Mouse (Mus musculus) hindbrain, embryonic 16.5 days (tissue): ENCODE measurements at regions not wholly inside any gene's neighbourhood (a gene's known extent, or its start where the extent isn't known, plus 50 kb on each side); places are given as distances from the start of the nearest gene placed in this dataset.
A peak's percentile ranks its signal among the peaks of the same experiment; 100 is the strongest.

Experiments
- ATAC-seq: fragments of 200-750 bp; cut with Nextera tagmentation; 2 replicates; pipeline ENCODE4 v1.8.0; 2017; ENCODE audit warnings: moderate TSS enrichment, moderate library complexity
- H3K27ac ChIP-seq: fragments of 300-500 bp; sonication (generic); 2 replicates; pipeline ENCODE4 v1.5.1; 2014; ENCODE audit warnings: low read depth, mild to moderate bottlenecking, control low read depth, low read length, moderate library complexity
- H3K27me3 ChIP-seq: fragments of 300-500 bp; sonication (generic); replicated peaks from 2 replicates; pipeline ENCODE4 v1.6.1; 2014; ENCODE audit warnings: low read length; ENCODE audit not compliant: control insufficient read depth, insufficient read depth
- H3K36me3 ChIP-seq: fragments of 300-500 bp; sonication (generic); 2 replicates; pipeline ENCODE4 v1.6.1; 2014; ENCODE audit warnings: mild to moderate bottlenecking, low read length, moderate library complexity, mixed read lengths; ENCODE audit not compliant: control insufficient read depth, insufficient read depth
- H3K4me1 ChIP-seq: fragments of 300-500 bp; sonication (generic); 2 replicates; pipeline ENCODE4 v1.6.1; 2014; ENCODE audit warnings: low read depth, low read length; ENCODE audit not compliant: control insufficient read depth, insufficient read depth
- H3K4me2 ChIP-seq: fragments of 300-500 bp; sonication (generic); 2 replicates; pipeline ENCODE4 v1.6.1; 2014; ENCODE audit warnings: mild to moderate bottlenecking, low read length, control low read depth, moderate library complexity
- H3K4me3 ChIP-seq: fragments of 300-500 bp; sonication (generic); 2 replicates; pipeline ENCODE4 v1.5.1; 2014; ENCODE audit warnings: mild to moderate bottlenecking, low read length, control low read depth, moderate library complexity
- H3K9ac ChIP-seq: fragments of 300-500 bp; sonication (generic); 2 replicates; pipeline ENCODE4 v1.6.1; 2014; ENCODE audit warnings: low read depth, mild to moderate bottlenecking, control low read depth, low read length, moderate library complexity
- H3K9me3 ChIP-seq: fragments of 300-500 bp; sonication (generic); 2 replicates; pipeline ENCODE4 v1.6.1; 2014; ENCODE audit warnings: mild to moderate bottlenecking, low read length, moderate library complexity; ENCODE audit not compliant: control insufficient read depth
- WGBS: fragments of 180-500 bp; shearing (Covaris S2); extraction: QIAGEN DNeasy Blood & Tissue Kit; methylation state at CpG from one replicate; pipeline ENCODE4 v1.1.7; 2014; 5-methylcytosine and 5-hydroxymethylcytosine counted together

DNA sequence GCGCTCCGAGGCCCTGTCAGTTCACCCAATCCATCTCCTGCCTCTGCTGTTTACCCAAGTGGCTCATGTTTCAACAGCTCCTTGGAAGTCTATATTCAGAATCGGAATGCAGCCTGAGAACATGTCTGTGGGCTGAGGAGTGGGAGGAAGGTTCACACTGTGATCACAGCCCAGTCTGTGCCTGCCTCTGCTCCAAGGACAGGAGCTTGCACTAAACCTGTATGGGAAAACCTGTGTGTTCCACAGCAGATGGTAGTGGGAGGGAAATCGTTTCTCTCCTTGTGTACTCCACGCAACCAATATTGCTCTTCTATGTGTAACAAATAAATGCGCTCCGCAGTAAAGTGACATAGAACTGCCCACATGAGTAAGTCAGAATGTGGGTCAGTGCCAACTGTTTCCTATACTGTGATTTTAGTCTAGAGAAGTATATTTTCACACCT lies 514.0 kb upstream of the Epha7 start:
- no peaks in the 10 kb centered on the region for H3K36me3 ChIP-seq
- no peak overlapping the region for H3K27ac ChIP-seq
- no peak overlapping the region for H3K4me3 ChIP-seq
- no peaks in the 10 kb centered on the region for H3K9me3 ChIP-seq
- 54% methylated on average over 7 of the region's 7 CpGs for WGBS
- H3K4me2 ChIP-seq = no peak overlapping the region
- no peaks in the 10 kb centered on the region for H3K4me1 ChIP-seq
- peak; percentile 45; the same call in 1 of the 2 replicates for ATAC-seq
- H3K9ac ChIP-seq = no peak overlapping the region
- H3K27me3 ChIP-seq = no peaks in the 10 kb centered on the region

DNA sequence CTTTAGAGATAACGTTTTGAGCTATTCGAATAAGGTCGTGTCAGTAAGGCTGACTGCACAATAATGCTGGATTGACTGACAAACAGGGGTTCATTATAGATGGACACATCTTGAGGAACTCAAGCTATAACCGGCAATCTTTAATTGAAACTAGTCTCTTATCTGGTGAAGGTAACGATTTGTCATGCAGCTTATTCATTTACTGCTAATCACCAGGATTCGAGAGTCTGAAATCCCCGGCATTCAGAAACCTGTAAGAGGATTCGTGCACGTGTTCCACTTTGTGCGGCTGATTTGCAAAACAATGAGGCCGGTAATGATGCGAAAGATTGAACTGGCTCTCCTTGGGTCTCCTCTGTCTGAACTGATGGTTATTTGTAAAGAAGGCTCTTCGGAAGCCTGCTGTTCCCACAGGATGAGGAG lies 512.9 kb upstream of the Epha7 start:
- Histone ChIP-seq H3K4me1 (no peaks in the 10 kb centered on the region), H3K27ac (no peak overlapping the region), H3K9ac (peak overlapping the region; percentile 25; the same call in 1 of the 2 replicates), H3K4me3 (peak overlapping the region; percentile 24), H3K9me3 (no peaks in the 10 kb centered on the region), H3K27me3 (no peaks in the 10 kb centered on the region), H3K36me3 (no peaks in the 10 kb centered on the region), H3K4me2 (peak overlapping the region; percentile 49)
- ATAC-seq = peak; percentile 58; the same call in 1 of the 2 replicates
- WGBS = 10% methylated on average over 13 of the region's 13 CpGs

GRCm38 (mm10) chr4:28301686-28302085 lies 511.2 kb upstream of the Epha7 start:
- H3K4me1 ChIP-seq = no peaks in the 10 kb centered on the region
- peak; percentile 40; the same call in 1 of the 2 replicates for ATAC-seq
- 19% methylated on average over 1 of the region's 1 CpGs for WGBS

DNA sequence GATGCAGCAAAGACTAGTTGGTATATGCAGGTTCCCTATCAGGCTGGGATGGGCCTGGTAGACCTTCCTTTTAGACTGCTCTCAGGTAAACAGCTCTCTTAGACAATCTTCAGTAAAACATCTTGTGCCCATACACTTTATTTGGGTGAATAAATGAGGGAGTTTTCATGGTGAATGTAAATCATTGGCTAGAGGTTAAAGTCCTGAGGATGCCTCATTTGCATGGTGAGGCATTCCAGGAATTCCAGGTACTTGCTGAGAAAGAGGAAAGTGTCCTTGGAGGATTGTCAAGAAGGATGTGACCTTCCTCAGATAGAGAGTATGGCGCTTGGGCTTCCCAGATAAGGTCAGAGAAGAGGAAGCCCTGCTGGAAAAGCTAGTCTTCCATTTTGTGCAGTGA lies 481.9 kb upstream of the Epha7 start:
- Histone ChIP-seq H3K36me3 (no peaks in the 10 kb centered on the region), H3K4me2 (no peak overlapping the region), H3K4me1 (no peaks in the 10 kb centered on the region), H3K9me3 (0 out of 2 replicates have a peak, but pooled peaks cover 2% of the 10 kb centered on the region), H3K27ac (no peak overlapping the region), H3K27me3 (no peaks in the 10 kb centered on the region), H3K4me3 (no peak overlapping the region), H3K9ac (no peak overlapping the region)
- WGBS = 100% methylated on average over 1 of the region's 1 CpGs
- ATAC-seq = no peak

More at GRCm38 (mm10) chr4:28301686-28302085, 511.2 kb upstream of the Epha7 start:
- Histone ChIP-seq H3K4me2 (no peak overlapping the region), H3K4me3 (no peak overlapping the region), H3K27ac (no peak overlapping the region), H3K9ac (no peak overlapping the region), H3K9me3 (no peaks in the 10 kb centered on the region), H3K36me3 (no peaks in the 10 kb centered on the region), H3K27me3 (no peaks in the 10 kb centered on the region)

GRCm38 (mm10) chr4:28364566-28364965 lies 448.4 kb upstream of the Epha7 start:
- no peak overlapping the region for H3K4me2 ChIP-seq
- H3K9ac ChIP-seq = no peak overlapping the region
- H3K27ac ChIP-seq = no peak overlapping the region
- H3K4me3 ChIP-seq = no peak overlapping the region
- WGBS = 63% methylated on average over 1 of the region's 1 CpGs
- H3K9me3 ChIP-seq = no peaks in the 10 kb centered on the region
- H3K36me3 ChIP-seq = no peaks in the 10 kb centered on the region
- no peak for ATAC-seq
- no peaks in the 10 kb centered on the region for H3K27me3 ChIP-seq
- no peaks in the 10 kb centered on the region for H3K4me1 ChIP-seq

DNA sequence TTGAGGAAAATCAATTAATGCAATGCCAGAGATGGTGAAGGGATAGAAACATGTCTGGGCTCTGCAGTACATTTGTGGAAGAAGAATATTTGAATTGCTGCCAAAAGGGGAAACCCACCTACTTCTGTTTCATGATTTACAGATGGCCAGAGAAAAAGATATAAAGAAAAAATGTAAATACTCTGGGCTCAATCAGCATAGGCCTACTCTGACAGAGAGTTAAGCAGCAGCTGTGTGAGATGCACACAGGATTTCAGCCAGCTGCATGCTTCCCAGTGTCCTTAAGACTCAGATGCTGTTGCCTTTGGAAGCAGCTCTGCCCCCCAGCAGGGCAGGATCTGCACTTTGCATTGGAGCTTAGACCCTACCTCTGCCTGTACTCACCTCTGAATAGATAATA lies 435.8 kb upstream of the Epha7 start:
- Histone ChIP-seq H3K4me3 (no peak overlapping the region), H3K9ac (no peak overlapping the region), H3K27ac (no peak overlapping the region), H3K36me3 (no peaks in the 10 kb centered on the region), H3K9me3 (no peaks in the 10 kb centered on the region), H3K4me2 (no peak overlapping the region), H3K4me1 (no peaks in the 10 kb centered on the region), H3K27me3 (no peaks in the 10 kb centered on the region)
- no peak for ATAC-seq

GRCm38 (mm10) chr4:28378661-28379060 lies 434.3 kb upstream of the Epha7 start:
- 55% methylated on average over 1 of the region's 1 CpGs for WGBS
- Histone ChIP-seq H3K27me3 (no peaks in the 10 kb centered on the region), H3K9me3 (no peaks in the 10 kb centered on the region), H3K27ac (no peak overlapping the region), H3K4me1 (no peaks in the 10 kb centered on the region), H3K9ac (no peak overlapping the region), H3K4me3 (no peak overlapping the region), H3K36me3 (no peaks in the 10 kb centered on the region), H3K4me2 (no peak overlapping the region)
- ATAC-seq = no peak

DNA sequence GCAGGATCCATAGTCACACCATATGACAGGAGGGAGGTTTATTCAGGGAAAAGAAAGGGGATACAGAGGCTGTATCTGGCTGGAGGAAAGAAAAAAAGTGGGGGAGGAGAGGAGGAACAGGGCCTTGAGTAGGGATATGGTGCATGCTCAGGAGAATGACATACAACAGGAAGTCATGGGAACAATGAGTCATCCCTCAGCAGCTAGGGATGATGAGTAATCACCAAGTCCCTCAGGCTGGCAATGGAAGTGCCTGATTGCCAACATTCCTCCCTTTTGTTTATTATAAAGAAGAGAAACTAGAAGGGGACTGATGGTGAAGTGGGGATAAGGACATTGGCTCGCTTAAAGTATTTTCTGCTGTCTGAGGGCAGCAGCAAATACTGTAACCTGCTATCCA lies 388.6 kb upstream of the Epha7 start:
- no peak for ATAC-seq
- Histone ChIP-seq H3K27me3 (no peaks in the 10 kb centered on the region), H3K36me3 (no peaks in the 10 kb centered on the region), H3K27ac (no peak overlapping the region), H3K4me2 (no peak overlapping the region), H3K4me1 (no peaks in the 10 kb centered on the region), H3K4me3 (no peak overlapping the region), H3K9me3 (no peaks in the 10 kb centered on the region), H3K9ac (no peak overlapping the region)
- WGBS = 82% methylated on average over 1 of the region's 1 CpGs

GRCm38 (mm10) chr4:28440161-28440560 lies 372.8 kb upstream of the Epha7 start:
- Histone ChIP-seq H3K27ac (no peak overlapping the region), H3K4me2 (no peak overlapping the region), H3K9me3 (no peaks in the 10 kb centered on the region), H3K4me1 (no peaks in the 10 kb centered on the region), H3K36me3 (no peaks in the 10 kb centered on the region), H3K27me3 (no peaks in the 10 kb centered on the region), H3K4me3 (no peak overlapping the region), H3K9ac (no peak overlapping the region)
- no peak for ATAC-seq
- WGBS = 36% methylated on average over 1 of the region's 1 CpGs

DNA sequence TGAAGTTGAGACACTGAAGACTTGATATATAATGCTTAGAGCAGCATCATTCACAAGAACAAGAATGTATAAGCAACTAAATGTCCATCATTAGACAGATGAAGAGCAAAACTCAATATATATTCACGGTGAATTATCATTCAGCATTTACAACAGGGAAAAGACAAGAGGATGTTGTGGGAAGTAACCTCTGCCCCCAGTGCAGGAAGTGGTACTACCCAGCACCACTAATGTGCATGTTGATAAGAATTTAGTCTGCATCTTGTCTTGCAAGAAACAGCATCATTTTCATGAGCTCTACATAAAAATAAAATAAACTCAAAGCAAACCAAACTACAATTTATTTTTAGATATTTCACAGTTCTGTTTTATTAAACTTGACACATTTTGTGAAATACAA lies 359.8 kb upstream of the Epha7 start:
- no peak overlapping the region for H3K4me3 ChIP-seq
- no peaks in the 10 kb centered on the region for H3K4me1 ChIP-seq
- H3K9ac ChIP-seq = no peak overlapping the region
- no peaks in the 10 kb centered on the region for H3K36me3 ChIP-seq
- H3K9me3 ChIP-seq = no peaks in the 10 kb centered on the region
- WGBS = 85% methylated on average over 1 of the region's 1 CpGs
- H3K27me3 ChIP-seq = no peaks in the 10 kb centered on the region
- no peak for ATAC-seq
- H3K27ac ChIP-seq = no peak overlapping the region
- H3K4me2 ChIP-seq = no peak overlapping the region
